Mouse (Mus musculus) urinary bladder, postnatal 25 days (tissue): Measurements from ENCODE around the gene Gm3460.
A peak's percentile ranks its signal among the peaks of the same experiment; 100 is the strongest.
"Not testable (repeated sequence)": the region's sequence is repeated elsewhere in the genome, so short reads cannot be mapped to it uniquely, and the experiment has no call there.

Source experiments
- DNase-seq: peaks from one replicate; pipeline ENCODE4 v3.0.0; 2022; ENCODE audit warnings: low spot score

Gene Gm3460

GRCm38 (mm10) chr14:6622318-6622717 is at the start of gene Gm3460:
Gm3460 (minus strand) TSS chr14:6622418.
- not testable (repeated sequence) for DNase-seq

- peak; percentile 8 for DNase-seq
These were observed 15.8 kb downstream of the Gm3460 start for GRCm38 (mm10) chr14:6606436-6606835.

- peak; percentile 12 for DNase-seq
These were observed 17.2 kb downstream of the Gm3460 start for GRCm38 (mm10) chr14:6605004-6605403.

- DNase-seq = not testable (repeated sequence)
These were observed 17.7 kb downstream of the Gm3460 start for GRCm38 (mm10) chr14:6604551-6604950.

- not testable (repeated sequence) for DNase-seq
These were observed 31.7 kb downstream of the Gm3460 start, which contains the start of gene Gm3629 for GRCm38 (mm10) chr14:6590513-6590912. Gm3629 (minus strand) TSS chr14:6590613.
